Mouse (Mus musculus): Measurements from ENCODE around the gene Hras.

GRCm38 (mm10) chr7:141169866-141170265 is 23.9 kb downstream of the Hras start:
- TF ChIP-seq CTCF (IDR thresholded peaks at IDR 0.05; ENCODE audit: borderline replicate concordance, insufficient read depth, low read length), result no peak
- TF ChIP-seq POLR2A (IDR thresholded peaks at IDR 0.05; ENCODE audit: low read depth, low read length), result no peak
